Mouse (Mus musculus) stomach, embryonic 15.5 days (tissue): ENCODE results near the gene Celf2. TPM values are rescaled to one million over a fixed set of nuclear protein-coding genes. Genes with fewer than 3 reads are reported as not detected.
"Not testable (repeated sequence)": the region's sequence is repeated elsewhere in the genome, so short reads cannot be mapped to it uniquely, and the experiment has no call there.

ENCODE experiments used
- ATAC-seq: fragments of 200-750 bp; cut with Nextera tagmentation; 2 replicates; pipeline ENCODE4 v1.8.0; 2017; ENCODE audit warnings: low read depth, moderate number of reproducible peaks, moderate TSS enrichment; ENCODE audit not compliant: insufficient read depth, low FRiP score
- H3K27ac ChIP-seq: fragments of 300-500 bp; sonication (generic); 2 replicates; pipeline ENCODE4 v1.5.1; 2015; ENCODE audit warnings: mild to moderate bottlenecking, inconsistent platforms
- H3K27me3 ChIP-seq: fragments of 300-500 bp; sonication (generic); replicated peaks from 2 replicates; pipeline ENCODE4 v1.6.1; 2015; ENCODE audit warnings: inconsistent platforms
- H3K36me3 ChIP-seq: fragments of 300-500 bp; sonication (generic); 2 replicates; pipeline ENCODE4 v1.6.1; 2015; ENCODE audit warnings: inconsistent platforms
- H3K4me1 ChIP-seq: fragments of 300-500 bp; sonication (generic); 2 replicates; pipeline ENCODE4 v1.6.1; 2015; ENCODE audit warnings: inconsistent platforms
- H3K4me2 ChIP-seq: fragments of 300-500 bp; sonication (generic); 2 replicates; pipeline ENCODE4 v1.6.1; 2015; ENCODE audit warnings: mild to moderate bottlenecking, inconsistent platforms
- H3K4me3 ChIP-seq: fragments of 300-500 bp; sonication (generic); replicated peaks from 2 replicates; pipeline ENCODE4 v1.5.1; 2015; ENCODE audit warnings: inconsistent platforms
- H3K9ac ChIP-seq: fragments of 300-500 bp; sonication (generic); 2 replicates; pipeline ENCODE4 v1.6.1; 2015; ENCODE audit warnings: inconsistent platforms
- H3K9me3 ChIP-seq: fragments of 300-500 bp; sonication (generic); 2 replicates; pipeline ENCODE4 v1.6.1; 2016; ENCODE audit warnings: inconsistent platforms
- WGBS: fragments of 180-500 bp; shearing (Covaris S2); methylation state at CpG from one replicate; pipeline ENCODE4 v1.1.7; 2015; 5-methylcytosine and 5-hydroxymethylcytosine counted together
- polyA plus RNA-seq: library from polyadenylated mRNA; unstranded; fragments of >200 nt; fragmentation: Nextera tagmentation; extraction: Ambion mirVana; gene quantifications from 2 replicates; pipeline ENCODE4 v1.2.1, GENCODE M21; 2015

The Celf2 gene
- polyA plus RNA-seq, 1 experiment from 2014 or later: 55.9 TPM

DNA sequence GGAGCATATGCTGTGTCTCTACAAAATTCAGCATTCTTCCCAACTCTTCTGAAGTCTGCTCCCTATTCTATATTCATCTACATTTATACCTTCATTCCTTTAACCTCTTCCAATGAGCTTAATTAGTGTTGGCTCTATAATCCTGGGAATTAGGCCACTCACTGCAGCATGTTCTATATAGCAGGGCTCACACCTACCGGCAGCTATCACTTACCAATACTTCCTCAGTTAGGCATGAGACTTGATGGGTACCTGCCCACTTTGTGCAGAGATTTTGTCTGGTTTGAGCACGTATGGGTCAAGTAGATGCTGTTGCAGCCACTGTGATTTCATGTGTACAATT is 198.6 kb downstream of the Celf2 start:
- H3K4me1 ChIP-seq: no peaks in the 10 kb centered on the region
- H3K27ac ChIP-seq: no peak overlapping the region
- no peaks in the 10 kb centered on the region for H3K27me3 ChIP-seq
- no peak overlapping the region for H3K4me2 ChIP-seq
- no peaks in the 10 kb centered on the region for H3K36me3 ChIP-seq
- no peak for ATAC-seq
- H3K9me3 ChIP-seq: no peaks in the 10 kb centered on the region
- 88% methylated on average over 2 of the region's 2 CpGs for WGBS
- H3K9ac ChIP-seq: no peak overlapping the region
- H3K4me3 ChIP-seq: no peak overlapping the region

DNA sequence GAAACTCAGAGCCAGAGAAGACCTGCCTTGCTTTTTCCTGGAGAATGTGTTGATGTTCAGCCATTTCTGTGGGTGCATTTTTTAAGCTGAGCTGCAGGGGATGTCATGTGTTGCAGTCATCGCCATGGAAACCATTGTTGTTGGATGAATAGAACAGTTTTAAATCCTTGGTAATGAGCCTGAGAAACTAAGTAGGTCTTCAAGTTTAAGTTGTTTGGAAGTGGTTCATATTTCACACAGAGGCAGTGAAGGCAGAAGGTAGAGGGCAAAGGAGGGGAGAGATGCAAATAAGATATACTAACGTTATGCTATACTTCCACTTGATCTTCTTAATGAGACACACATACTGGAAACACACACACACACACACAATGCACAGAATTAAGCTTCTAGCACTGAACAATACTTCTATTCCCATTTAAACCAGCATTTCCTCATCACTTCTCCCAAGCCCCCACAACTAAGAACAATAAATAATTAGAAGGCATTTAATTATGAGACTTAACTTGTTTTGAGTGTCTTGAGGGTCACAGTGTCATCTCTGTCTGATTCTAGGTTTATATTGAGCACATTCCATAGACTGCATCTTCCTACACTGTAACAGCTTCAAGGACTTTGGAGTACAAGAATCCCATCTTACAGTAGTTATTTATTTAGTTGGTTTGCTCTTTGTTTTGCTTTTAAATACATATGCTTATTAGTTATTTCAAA is 199.1 kb downstream of the Celf2 start:
- Histone ChIP-seq H3K4me2 (no peak overlapping the region), H3K4me3 (no peak overlapping the region), H3K36me3 (no peaks in the 10 kb centered on the region), H3K9ac (no peak overlapping the region), H3K4me1 (no peaks in the 10 kb centered on the region), H3K27ac (no peak overlapping the region), H3K9me3 (no peaks in the 10 kb centered on the region), H3K27me3 (no peaks in the 10 kb centered on the region)
- WGBS: 50% methylated on average over 2 of the region's 2 CpGs
- no peak for ATAC-seq

DNA sequence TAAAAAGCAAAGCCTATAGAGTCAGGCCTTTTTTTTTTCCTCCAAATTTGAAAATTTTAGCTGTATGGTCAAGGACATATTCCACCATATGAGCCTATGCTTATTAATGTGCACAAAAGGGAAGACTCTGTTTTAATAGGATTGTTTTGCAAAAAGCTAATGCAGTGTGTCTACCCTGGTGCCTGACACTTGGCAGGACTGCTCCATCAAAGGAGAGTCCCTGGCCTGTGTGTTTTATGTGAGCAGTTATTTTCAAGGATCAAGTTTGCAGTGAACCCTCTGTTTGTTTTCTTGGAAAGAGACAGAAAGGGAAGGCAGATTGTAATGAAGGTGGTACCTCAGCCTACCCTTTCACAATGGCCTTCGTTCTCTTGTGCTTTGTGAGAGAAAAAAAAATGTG is 200.0 kb downstream of the Celf2 start:
- H3K27ac ChIP-seq: no peak overlapping the region
- H3K9me3 ChIP-seq: no peaks in the 10 kb centered on the region
- H3K4me1 ChIP-seq: no peaks in the 10 kb centered on the region
- H3K9ac ChIP-seq: no peak overlapping the region
- 85% methylated on average over 1 of the region's 1 CpGs for WGBS
- no peak overlapping the region for H3K4me2 ChIP-seq
- H3K4me3 ChIP-seq: no peak overlapping the region
- ATAC-seq: no peak
- H3K36me3 ChIP-seq: no peaks in the 10 kb centered on the region
- H3K27me3 ChIP-seq: no peaks in the 10 kb centered on the region

DNA sequence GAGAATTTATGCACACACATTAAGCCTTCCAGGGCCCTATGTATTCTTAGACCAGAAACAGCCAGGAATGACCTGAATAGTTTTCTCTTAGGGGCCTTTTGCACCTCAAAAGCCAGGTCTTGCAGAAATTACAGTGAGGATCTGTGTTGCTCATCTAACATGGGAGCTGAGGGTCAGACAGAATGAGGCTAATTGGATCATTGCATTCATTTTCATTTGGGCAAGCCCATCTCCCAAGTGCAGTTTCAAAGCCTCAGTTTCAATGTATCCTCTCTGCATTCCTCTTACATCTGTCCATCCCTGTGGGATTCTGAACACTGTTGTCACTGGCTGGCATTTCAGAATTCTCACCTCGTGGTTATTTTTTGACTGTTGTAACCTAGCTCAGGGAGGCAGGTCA is 200.6 kb downstream of the Celf2 start:
- Histone ChIP-seq H3K4me2 (no peak overlapping the region), H3K27ac (no peak overlapping the region), H3K9ac (no peak overlapping the region), H3K9me3 (no peaks in the 10 kb centered on the region), H3K27me3 (no peaks in the 10 kb centered on the region), H3K4me3 (no peak overlapping the region), H3K4me1 (no peaks in the 10 kb centered on the region), H3K36me3 (no peaks in the 10 kb centered on the region)
- 62% methylated on average over 1 of the region's 1 CpGs for WGBS
- ATAC-seq: no peak

DNA sequence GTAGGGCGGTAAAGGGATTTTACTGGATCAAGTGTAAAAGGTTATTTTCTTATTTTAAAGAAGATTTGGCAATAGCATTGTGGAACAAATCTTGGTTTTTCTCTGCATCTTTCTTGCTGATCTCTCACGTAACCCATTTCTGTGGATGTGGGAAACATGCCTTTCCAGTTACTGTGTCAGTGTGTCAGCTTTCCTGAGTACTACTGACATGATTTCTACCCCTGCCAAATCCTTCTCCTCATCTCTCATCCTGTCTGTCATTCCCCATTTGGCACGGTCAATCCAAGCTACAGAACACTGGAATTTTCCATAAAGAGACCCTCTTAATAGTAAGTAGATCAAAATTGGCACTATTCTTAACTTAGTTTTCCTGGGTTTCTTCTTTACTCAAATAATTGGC is 221.9 kb downstream of the Celf2 start:
- Histone ChIP-seq H3K4me3 (no peak overlapping the region), H3K9me3 (no peaks in the 10 kb centered on the region), H3K36me3 (no peaks in the 10 kb centered on the region), H3K9ac (no peak overlapping the region), H3K4me2 (no peak overlapping the region), H3K4me1 (no peaks in the 10 kb centered on the region), H3K27me3 (no peaks in the 10 kb centered on the region), H3K27ac (no peak overlapping the region)
- no peak for ATAC-seq
- WGBS: 75% methylated on average over 3 of the region's 3 CpGs

DNA sequence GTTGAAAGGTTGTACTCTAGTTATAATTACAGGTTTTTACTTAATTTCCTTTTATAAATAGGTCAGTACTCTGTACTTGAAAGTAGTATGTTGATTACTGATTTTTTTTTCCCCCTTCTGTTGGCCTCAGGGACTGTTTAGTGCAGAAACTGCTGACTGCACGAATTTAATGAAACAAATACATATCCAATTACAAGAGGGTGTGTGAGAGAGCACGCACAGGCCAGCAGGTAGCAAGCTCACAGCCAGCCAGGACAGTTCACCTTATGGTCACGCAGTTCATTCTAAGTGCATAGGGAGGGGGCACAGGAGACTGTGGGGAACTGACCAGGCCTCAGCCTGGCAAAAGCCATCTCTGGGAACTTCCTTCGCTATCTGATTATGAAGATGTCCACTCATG is 236.1 kb downstream of the Celf2 start:
- 58% methylated on average over 4 of the region's 4 CpGs for WGBS
- H3K4me2 ChIP-seq: no peak overlapping the region
- no peak for ATAC-seq
- H3K9me3 ChIP-seq: no peaks in the 10 kb centered on the region
- H3K36me3 ChIP-seq: no peaks in the 10 kb centered on the region
- H3K27ac ChIP-seq: no peak overlapping the region
- no peaks in the 10 kb centered on the region for H3K4me1 ChIP-seq
- no peaks in the 10 kb centered on the region for H3K27me3 ChIP-seq
- no peak overlapping the region for H3K9ac ChIP-seq
- no peak overlapping the region for H3K4me3 ChIP-seq

DNA sequence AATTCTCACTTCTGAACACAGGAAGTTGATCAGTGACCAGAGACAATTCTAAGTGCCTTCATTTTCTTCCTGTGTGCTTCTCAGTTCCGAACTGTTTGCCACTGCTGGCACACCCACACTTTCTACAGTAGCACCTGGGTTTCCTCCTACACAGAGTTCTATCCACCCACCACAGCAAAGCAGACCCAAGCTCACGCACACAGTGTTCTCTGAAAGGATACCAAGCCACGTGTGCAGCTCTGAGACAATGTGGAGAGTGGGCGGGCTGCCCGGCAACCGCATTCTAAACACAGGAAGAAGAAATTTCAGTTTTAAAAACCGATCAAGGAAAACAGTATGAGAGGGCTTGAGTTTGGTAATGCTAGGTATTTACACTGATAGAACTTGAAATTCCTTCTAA is 239.3 kb downstream of the Celf2 start:
- H3K27me3 ChIP-seq: no peaks in the 10 kb centered on the region
- no peak overlapping the region for H3K4me2 ChIP-seq
- H3K4me1 ChIP-seq: no peaks in the 10 kb centered on the region
- 76% methylated on average over 7 of the region's 7 CpGs for WGBS
- no peaks in the 10 kb centered on the region for H3K9me3 ChIP-seq
- no peaks in the 10 kb centered on the region for H3K36me3 ChIP-seq
- no peak overlapping the region for H3K27ac ChIP-seq
- no peak overlapping the region for H3K9ac ChIP-seq
- H3K4me3 ChIP-seq: no peak overlapping the region
- no peak for ATAC-seq

DNA sequence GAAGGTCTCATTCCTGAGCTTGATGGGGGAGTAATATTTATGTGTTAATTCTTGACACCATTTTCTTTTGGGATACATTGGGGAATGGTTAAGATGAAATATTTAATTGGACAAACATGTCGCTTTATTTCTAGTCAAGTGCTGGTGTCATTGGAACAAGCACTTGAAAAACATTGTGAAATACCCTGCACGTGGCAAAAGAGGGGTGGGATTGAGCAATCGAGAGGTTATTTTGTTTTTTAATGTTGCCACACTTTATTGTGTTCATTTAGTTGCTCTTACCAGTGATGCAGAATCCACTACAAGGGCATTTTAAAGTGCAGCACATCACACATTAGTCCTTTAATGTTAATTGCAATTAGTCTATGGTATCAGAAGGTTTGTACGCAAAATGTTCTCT is 242.2 kb downstream of the Celf2 start:
- Histone ChIP-seq H3K4me3 (no peak overlapping the region), H3K4me1 (no peaks in the 10 kb centered on the region), H3K9me3 (no peaks in the 10 kb centered on the region), H3K36me3 (no peaks in the 10 kb centered on the region), H3K9ac (no peak overlapping the region), H3K4me2 (no peak overlapping the region), H3K27ac (no peak overlapping the region), H3K27me3 (no peaks in the 10 kb centered on the region)
- ATAC-seq: no peak
- WGBS: 79% methylated on average over 4 of the region's 4 CpGs

DNA sequence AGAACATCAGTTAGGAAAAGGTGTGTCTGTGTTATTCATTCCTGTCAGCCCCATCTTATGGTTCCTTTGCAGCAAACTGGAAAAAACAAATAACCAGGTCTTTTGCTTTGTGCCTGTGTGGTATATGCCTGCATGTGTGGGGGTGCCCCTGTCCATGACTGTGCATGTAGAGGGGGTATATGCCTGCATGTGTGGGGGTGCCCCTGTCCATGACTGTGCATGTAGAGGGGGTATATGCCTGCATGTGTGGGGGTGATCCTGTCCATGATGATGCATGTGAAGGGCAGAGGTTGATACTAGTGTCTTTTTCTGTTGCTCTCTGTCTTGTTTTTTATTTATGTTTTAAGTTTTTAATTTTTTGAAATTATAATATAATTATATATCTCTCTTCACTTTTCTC is 246.7 kb downstream of the Celf2 start:
- ATAC-seq, H3K27ac ChIP-seq, H3K9ac ChIP-seq, H3K4me3 ChIP-seq, H3K4me1 ChIP-seq, H3K4me2 ChIP-seq, H3K27me3 ChIP-seq, H3K36me3 ChIP-seq, H3K9me3 ChIP-seq: not testable (repeated sequence)

DNA sequence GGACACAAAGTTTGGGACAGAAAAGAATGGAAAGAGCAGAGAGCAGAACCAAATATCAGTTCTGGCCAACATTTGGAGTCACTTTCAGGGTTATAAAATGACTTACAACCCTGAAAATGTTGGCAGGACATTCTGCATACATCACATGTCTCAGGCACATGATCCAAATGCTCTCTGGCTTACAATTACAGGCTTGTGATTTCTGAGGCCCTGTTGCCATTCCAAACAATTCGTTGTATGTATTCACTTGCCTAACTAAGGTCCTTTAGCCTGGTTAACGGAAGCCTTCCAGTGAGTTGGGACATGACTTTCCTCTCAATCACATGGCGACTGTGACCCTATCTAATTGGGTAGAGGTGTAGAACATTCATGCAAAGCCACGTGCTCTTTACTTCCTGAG is 249.2 kb downstream of the Celf2 start:
- Histone ChIP-seq H3K9me3 (no peaks in the 10 kb centered on the region), H3K36me3 (no peaks in the 10 kb centered on the region), H3K4me2 (no peak overlapping the region), H3K4me3 (no peak overlapping the region), H3K9ac (no peak overlapping the region), H3K4me1 (no peaks in the 10 kb centered on the region), H3K27me3 (no peaks in the 10 kb centered on the region), H3K27ac (no peak overlapping the region)
- WGBS: 79% methylated on average over 4 of the region's 4 CpGs
- ATAC-seq: no peak

DNA sequence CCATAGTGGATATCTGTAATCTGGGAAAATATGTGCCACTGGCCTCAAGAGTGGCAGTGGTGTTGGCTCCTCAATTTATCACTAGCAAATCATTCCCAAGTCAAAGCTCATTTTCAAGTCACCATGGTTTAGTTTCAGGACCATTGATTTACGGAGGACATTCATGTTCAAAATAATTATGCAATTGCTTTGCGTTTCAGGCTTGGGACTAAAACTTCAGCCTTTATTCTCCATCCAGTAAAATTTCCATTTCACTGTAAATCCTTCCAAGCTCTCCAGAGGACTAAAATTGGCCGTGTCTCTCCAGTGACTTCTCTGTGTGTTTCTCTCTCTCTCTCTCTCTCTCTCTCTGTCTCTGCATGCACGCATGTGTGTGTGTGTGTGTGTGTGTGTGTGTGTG is 249.7 kb downstream of the Celf2 start:
- Histone ChIP-seq H3K27me3 (no peaks in the 10 kb centered on the region), H3K4me2 (no peak overlapping the region), H3K4me1 (no peaks in the 10 kb centered on the region), H3K27ac (no peak overlapping the region), H3K9me3 (no peaks in the 10 kb centered on the region), H3K36me3 (no peaks in the 10 kb centered on the region), H3K9ac (no peak overlapping the region), H3K4me3 (no peak overlapping the region)
- ATAC-seq: no peak
- WGBS: 74% methylated on average over 3 of the region's 4 CpGs

DNA sequence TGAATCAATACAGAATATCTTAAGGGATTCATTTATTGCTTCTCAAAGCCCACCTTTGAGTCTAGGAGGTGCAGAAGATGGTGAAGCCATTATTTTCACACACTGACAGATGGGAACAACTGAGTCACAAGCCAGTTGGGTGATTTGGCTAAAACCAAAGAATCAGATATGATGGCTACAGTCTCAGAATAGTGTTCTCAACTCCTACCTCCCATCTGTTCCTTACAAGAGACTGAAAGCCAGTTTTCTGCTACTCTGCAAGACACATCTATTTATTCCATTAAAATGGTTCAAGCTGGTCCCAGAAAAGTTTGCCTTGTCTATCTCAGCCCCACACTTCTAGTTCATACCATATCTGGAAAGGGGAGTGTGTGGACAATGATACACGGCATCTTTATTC is 253.3 kb downstream of the Celf2 start:
- Histone ChIP-seq H3K36me3 (no peaks in the 10 kb centered on the region), H3K9me3 (no peaks in the 10 kb centered on the region), H3K4me3 (no peak overlapping the region), H3K9ac (no peak overlapping the region), H3K27me3 (no peaks in the 10 kb centered on the region), H3K4me1 (no peaks in the 10 kb centered on the region), H3K4me2 (no peak overlapping the region), H3K27ac (no peak overlapping the region)
- 87% methylated on average over 1 of the region's 1 CpGs for WGBS
- no peak for ATAC-seq

DNA sequence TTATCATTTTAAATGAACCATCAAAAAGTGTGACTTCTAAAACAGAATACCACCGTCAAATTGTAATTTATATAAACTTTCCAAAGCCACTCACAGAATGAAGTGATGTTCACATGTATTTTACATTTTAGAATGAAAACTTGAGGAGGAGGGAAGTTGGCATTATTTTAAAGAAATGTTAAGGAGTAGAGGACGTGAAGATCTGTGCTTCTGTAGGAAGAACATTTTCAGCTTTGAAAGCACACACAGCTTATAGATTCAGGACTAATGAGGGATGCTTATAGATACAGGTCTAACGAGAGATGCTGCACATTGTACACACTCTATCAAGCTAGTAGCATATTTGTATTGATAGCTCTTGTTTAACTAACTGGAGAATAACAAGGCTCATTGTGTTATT is 254.0 kb downstream of the Celf2 start:
- 68% methylated on average over 3 of the region's 3 CpGs for WGBS
- no peak for ATAC-seq
- Histone ChIP-seq H3K27me3 (no peaks in the 10 kb centered on the region), H3K9ac (no peak overlapping the region), H3K36me3 (no peaks in the 10 kb centered on the region), H3K27ac (no peak overlapping the region), H3K4me3 (no peak overlapping the region), H3K4me2 (no peak overlapping the region), H3K4me1 (no peaks in the 10 kb centered on the region), H3K9me3 (no peaks in the 10 kb centered on the region)
